Mouse (Mus musculus) embryo, embryonic 11 days (tissue): ENCODE data around the gene Fam3b.

Experiments
- DNase-seq: peaks from one replicate; pipeline ENCODE4 v3.0.0-alpha.2; 2015

Gene Fam3b

DNA sequence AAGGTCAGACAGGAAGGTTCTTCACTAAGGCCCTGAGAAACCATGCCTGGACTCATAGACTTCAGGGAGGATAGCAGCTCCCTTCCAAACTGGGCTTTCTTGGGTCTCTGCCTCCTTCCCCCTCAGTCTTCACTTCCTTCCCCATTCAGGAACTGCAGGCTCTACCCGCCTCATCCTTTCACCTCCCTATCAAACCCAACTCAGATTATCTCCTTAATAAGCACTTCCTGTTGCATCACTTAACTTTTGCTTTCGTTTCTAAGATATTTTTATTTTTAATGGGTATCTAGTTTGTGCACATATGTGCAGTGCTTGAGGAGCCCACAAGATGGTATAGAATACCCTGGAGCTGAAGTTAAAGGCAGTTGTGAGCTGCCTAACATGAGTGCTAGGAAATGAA is 36.0 kb downstream of the Fam3b start:
- DNase-seq = no peak

DNA sequence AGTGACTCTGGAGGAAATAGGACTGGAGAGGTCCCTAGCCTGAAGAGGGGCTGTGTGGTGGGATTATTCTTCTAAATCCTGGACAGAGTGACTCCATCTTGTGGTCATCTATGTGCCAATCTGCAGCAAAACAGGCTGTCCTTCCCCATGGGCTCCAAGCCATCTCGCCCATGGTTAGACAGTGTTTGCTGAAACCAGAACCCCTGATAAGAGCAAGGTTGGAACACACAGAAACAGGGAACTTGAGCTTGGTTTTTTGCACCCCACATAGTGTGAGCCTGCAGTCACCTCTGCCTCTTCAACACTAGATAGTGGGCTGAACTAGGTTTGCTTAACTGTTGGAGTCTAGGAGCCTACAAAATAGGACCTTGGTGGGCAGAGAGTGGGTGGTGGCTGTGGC is 38.1 kb downstream of the Fam3b start:
- DNase-seq = no peak

DNA sequence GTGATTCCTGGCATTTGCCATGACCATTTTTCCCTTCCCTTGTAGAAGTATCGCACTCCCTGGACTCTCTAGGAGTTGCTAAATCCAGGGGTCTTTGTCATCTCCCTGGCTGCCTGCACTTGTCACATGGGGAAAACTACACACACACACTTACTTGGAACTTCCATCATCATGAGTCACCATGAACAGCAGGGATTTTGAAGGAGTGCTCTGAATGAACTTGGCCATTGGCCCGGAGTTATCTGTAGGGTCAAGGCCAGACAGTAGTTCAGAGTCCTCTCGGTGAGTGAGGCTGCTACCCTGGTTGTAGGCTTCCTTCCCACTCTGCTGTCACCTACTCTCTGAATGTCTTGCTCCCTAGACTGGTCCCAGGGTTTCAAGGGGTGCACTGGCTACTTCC is 39.0 kb downstream of the Fam3b start:
- DNase-seq = no peak

DNA sequence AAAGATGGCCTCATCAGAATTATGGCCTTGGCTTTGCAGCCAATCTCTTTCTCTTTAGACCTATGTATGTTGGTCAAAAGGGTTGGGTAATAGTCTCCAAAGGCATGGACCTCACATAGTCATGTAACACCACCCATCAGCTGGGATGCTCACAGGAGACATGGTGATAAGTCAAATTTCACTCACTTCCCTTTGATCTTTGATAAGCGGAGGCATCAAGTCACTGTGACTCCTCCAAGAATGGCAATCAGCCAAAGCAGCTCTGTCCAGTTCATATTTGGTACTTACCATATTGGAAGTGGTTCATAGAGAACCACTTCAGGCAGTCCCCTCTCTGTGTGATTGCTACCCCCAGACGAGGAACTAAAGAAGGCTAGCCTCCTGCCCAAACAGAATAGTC is 39.9 kb downstream of the Fam3b start:
- DNase-seq = no peak

DNA sequence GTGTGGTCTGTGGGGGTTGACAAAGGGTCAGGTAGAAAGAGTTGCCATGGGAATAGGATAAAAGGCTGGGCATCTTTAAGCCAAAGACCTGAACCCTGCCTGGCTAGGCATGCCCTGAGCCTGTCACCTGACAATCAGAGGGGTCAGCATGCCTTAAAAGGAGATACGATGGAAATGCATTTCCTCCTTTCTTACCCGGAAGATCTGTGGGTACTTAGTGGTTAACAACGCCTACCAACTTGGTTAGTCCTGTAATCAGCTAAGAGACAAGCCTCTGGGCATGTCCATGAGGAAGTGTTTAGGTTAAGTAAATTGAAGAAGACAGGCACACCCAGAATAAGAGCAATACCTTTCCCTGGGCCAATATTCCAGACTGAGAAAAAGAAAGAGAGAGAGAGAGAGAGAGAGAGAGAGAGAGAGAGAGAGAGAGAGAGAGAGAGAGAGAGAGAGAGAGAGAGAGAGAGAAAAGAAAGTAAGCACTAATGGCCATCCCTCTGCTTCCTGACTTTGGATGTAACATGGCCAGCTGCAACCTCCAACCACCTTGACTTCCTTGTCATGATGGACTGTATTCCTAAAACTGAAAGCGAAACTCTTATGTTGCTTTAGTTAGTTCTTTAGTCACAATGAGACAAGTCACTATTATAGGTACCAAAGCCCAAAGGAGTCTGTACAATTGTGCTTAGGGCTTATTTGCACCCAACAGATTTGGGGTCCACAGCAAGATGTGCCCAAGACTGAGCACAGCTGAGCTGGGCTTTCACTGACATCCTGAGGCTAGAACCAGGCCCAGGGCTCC is 46.4 kb downstream of the Fam3b start:
- DNase-seq = no peak

DNA sequence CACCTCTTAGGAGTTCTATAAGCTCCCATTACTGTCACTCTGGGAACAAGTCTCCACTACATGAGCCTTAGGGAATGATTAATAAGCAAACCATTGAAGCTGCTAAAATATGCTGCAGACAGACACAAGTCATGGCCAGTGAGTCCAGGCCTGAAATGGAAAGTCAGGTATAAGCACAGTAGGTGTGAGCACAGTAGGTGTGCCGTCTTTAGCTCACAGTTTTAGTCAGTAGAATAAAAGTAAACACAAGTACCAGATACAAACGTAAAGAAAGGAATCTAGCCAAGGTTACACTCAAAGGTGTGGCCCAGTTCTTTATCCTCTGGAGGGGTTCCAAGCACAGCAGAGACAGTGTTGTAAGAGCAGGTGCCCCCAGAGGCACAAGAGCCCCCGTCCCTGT is 47.1 kb downstream of the Fam3b start:
- no peak for DNase-seq

DNA sequence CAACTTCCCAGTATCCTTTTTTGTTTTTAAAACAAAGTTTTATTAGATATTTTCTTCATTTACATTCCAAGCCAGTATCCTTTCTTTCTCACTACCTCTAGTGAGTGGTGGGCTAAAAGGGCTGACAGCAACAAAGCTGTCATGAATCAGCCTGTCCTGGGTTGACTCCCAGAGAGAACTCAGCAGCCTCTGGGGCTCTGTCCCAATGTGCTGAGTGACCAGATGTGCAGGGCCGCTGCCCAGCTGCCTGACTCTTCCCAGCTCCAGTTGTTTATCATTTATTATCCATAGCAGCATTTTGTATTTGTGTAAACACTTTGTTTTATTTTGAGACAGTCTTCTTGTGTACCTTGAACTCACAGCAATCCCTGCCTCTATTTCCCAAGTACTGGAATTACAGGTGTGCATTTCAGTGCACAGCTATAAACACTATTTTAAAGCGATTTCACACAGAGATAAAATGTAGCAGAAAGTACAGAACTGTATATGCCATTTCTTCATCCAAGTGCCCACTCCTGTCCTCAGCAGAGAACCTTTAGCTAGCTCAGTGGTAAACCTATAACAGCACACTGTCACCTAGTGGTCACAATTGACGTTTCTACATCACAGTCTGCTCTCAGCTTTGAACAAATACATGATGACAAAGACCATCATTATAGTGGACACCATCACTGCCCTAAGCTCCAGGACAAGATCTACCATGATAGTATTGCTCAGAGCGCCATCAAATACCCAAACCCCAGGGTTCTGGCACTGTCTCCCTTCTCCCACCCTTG is 48.2 kb downstream of the Fam3b start:
- DNase-seq = peak; percentile 32

DNA sequence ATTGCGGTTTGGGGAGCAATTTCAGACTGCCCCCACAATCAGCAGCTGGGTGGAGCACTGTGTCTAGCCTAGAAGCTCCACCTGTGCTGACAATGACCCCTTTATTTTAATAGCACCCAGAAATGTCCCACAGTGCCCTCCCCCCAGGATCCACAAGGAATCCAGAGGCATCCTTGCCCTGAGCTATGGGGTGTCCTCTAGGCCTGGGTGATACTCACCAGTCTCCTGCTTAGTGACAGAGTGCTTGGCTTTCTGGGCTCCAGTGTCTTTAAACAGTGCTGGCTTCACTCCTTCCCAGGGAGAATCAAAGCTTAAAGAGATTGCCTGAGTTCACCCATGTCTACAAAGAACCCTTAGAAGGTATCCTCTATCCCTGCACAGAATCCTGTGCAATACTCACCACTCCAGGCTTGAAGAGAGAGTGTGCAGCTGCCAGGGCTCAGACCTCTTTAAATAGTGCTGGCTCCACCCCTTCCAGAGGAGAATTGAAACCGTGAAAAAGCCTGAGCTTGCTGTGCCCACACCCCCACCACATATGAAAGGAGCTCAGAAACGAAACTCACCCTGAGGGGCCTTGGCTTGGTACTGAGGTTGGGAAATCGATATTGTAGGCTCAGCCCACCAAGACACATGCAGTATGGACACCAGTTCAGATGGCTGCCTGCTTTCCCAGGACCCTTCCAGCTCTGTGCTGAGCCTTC is 52.0 kb downstream of the Fam3b start, which contains the start of gene Mx1:
Gene Mx1 (minus strand): TSS at position 427 of the 701 bp plus-strand sequence.
- DNase-seq = peak; percentile 37

DNA sequence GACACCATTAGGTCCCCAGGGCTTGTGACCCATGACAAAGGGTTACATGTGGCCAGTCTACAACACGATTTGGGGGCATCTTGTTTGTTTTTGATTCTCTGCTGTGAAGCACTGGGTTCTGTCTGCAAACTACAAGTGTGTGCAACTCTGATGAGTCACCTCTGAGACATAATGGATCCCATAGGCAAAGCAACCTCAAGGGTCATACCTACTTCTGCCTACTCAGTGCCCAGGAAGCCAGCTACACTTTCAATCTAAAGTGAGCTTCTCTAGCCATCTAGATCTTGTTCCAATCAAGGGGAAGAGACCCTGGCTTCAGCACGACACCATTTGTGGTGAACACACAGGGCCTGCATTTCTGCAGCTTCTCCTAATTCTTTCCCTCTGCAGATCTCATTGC is 53.3 kb downstream of the Fam3b start:
- DNase-seq = no peak

DNA sequence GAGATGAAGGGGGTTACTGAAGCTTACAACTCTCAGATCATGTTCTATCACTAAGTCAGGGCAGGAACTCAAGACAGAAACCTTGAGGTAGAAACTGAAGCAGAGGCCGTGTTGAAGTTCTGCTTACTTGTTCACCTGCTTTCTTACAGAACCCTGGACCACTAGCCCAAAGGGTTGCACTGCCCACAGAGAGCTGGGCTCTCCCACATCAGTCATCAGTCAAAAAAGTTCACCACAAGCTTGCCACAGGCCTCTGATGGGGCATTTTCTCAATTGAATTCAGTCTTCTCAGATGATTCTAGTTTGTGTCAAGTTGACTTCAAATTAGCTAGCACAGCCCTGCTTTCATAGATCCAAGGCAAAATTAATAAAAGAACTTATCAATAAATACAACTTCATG is 54.8 kb downstream of the Fam3b start:
- DNase-seq = no peak

DNA sequence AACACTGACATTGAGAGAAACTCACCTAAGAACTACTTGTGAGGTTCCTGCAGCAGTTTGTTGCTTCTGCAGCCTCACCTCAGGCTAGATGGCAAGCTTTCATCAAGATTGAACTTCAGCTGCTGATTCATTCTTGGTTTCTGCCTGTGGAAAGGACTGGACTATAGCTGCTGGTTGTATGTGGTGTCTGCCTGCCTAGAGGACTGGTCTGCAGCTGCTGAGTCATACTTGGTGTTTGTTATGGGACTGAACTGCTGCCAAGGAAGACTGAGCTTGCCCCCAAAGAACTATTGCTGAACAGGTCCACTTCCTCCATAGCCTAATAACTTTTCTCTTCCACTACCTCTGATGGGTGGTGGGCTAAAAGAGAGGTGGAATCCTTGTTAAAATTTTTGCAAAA is 67.2 kb downstream of the Fam3b start:
- DNase-seq = no peak

DNA sequence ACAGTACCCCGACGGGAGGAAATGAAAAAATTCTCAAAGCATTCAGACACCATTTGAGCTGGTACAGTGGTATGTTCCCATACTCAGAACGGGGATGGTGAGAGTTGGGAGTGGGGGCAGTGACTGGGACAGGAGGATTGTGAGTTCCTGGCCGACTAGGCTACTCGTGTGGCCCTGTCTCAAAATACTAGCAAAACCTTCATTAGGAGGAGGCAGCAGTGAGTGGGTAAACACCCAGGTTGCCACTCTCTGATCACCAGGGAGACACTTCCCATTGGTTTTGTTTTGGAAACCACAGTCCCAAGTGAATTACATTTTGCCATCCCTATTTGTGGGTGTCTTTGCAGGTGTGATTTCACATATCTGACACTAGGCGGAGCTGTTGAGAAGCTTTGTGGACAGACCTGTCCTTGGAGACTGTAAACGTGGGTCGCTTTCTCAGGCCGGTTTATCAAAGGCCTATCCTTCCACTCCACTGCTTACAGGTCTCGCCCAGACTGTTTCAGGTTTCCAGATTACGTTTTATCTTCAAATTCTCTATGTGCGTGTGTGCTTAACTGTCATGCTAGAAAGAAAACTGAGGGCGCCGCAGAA is 70.8 kb downstream of the Fam3b start:
- DNase-seq = peak; percentile 79

DNA sequence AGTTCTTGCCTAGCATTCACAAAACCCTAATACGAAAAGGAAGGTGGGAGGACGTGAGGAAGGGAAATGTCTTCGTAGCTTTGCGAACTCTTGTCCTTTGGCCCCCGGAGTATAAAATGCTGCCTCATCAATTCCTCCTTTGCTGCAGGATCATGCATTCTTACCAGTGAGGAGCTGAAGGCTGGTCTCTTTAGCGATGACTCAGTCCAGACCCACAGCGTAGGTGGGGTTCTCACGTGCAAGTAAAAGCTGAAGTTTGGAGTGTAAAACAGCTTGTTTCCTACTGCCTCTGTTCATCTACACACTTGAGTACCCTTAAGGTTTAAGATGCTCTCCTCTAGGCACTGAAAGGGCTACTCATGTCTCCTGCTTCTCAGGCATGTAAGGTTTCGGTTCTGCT is 72.6 kb downstream of the Fam3b start:
- DNase-seq = no peak

DNA sequence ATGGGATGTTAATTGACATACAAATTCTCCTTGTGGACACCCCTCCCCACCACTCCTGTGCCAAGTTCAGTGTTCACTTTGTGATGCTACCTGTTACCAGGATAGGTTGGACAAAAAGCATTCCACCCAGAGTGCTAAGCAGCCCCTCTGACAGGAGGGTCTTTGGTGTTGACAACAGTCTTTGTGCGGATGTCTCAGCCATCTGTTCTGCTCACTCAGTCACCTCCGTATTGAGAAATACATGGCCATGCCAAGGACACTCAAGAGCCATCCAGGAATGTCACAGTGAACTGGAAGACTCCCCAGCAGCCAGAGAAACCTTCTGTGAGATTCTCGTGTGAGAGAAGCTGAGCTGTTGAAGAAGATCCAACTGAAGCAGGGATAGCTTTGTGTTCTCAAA is 76.4 kb downstream of the Fam3b start:
- no peak for DNase-seq

DNA sequence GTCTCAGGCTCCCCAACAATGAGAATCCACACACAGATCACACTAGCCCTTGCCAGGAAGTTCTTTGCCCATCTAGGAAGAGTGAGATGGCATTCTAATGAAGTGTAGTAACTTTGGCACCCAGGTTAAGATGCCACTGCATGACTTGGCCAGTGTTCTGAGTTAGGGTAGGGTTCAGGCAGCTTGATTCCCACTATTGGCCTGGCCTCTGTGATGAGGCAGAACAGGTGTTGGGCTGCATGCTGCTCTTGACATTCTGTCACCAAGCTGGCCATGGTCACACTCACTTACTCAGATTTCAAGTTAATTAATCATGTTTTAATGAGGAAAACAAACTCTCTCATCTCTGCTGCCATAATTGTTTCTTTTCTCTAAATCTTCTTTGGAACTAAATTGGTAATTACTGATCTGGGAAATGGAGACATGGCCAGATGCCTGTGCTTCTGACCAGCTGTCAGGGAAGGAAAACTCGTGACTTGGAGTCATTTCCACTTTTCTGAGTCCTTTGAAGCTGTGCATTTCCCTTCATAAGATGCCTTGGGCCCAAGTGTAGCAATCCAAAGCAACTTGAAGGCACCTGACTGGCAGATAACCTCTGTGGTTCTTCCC is 77.1 kb downstream of the Fam3b start:
- DNase-seq = no peak

DNA sequence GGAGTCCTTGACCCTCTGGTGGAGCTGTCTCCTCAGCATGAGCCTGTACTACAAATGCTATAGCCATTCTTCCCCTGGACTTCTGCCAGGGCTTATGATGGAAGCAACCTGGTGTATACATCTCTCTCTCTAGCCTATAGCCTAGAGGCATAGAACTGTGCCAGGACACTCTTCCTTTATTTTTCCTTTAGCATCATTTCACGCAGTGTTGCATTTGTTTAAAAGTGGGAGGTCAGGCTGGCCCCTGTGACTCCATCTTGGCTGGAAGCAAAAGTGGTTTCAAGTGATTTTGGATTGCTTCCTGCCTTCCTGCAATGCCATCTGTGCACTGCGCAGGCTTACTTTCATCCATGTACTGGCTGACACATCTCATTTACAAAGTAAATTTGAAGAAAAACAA is 80.4 kb downstream of the Fam3b start:
- no peak for DNase-seq

DNA sequence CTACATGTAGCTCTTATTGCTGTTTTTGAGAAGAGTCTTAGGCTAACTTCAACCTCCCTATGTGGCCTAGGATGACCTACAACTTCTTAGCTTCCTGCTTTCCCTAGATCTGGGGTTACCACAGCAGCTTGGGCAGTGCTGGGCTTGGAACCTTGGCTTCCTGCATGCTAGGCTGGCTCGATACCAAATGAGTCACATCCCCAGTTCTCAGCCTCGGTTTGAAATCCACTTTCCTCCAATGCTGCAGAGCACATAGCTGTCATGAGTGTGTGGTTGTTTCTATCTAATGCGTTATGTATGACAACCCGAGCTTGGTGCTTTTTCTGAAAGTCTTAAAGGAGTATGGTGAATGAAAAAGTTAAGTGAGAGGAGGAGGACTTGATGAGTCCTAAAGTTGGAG is 83.3 kb downstream of the Fam3b start:
- no peak for DNase-seq

DNA sequence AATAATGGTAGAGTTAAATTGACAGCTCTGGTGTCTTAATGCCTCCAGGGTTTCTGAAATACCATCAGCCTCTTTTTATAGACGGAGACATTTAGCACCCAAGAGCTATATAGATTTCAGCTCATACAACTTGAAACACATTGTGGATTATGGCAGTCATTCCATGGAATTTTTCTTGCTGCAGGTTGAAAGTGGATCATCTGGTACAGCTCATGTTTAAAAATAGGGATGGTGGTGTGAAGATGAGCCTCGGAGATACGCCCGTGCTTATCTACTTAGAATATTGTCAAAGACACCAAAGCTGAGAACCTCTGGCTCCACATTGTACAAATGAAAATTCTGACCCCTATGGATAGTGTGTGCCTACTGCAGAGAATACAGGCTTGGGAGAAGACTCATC is 84.5 kb downstream of the Fam3b start:
- no peak for DNase-seq

DNA sequence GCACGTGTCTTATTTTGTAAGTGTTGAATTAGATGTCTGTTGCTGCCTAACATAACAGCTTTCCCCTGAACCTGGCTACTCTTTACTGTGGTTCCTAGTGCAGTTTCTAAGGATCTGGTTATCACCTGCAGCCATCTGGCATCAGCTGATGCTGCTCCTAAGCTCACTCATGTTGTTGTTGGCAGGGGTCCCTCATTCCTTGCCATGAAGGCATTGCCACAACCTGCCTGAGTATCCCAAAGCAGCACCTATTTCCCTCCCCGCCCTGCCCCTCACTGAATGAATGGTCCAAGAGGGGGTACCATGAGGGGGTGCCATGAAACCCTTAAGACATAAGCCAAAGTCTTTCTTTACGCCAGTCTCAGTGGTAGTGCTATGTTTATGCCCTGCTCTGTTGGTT is 86.6 kb downstream of the Fam3b start:
- DNase-seq = no peak

DNA sequence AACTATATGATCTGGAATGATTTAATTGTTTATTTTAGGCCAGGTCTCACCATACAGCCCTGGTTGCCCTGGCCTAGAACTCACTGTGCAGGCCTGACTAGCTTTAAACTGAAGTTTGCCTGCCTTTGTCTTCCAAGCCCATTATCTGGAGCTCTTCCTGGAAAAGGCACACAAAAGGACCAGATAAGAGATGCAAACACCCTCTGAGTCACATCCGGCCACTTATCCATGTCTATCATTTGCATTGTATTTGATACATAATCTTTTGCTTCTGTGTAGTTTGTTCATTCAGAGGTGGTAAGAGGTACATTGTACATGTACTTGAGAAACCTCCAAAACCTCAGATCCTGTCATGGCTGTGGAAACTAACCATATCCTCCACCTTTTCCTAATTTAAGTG is 91.0 kb downstream of the Fam3b start:
- DNase-seq = no peak

DNA sequence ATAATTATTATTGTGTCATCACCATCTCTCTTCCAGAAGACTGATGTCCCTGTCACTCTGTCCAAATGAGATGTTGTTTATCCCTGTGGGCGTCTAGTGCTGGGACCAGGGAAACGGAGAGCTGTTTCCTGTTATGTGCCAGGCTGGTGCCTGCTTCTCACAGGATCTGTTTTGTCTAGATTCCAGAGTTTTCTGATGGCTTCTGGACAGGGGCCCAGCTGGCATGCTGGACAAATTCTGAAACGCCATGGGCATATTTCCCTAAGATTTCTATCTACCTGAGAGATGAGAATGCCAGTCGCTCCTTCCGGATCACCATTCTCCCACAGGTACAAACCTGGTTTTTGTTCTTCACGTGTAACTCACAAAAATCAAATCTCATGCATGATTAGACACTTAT is 92.9 kb downstream of the Fam3b start:
- no peak for DNase-seq
